Mouse (Mus musculus) retina, adult 2 months (tissue): Measurements from ENCODE around the gene Ddah2.

Experiments
- DNase-seq: peaks from one replicate; pipeline ENCODE4 v3.0.0-alpha.2; 2012; ENCODE audit warnings: low read depth, low spot score

Gene Ddah2

DNA sequence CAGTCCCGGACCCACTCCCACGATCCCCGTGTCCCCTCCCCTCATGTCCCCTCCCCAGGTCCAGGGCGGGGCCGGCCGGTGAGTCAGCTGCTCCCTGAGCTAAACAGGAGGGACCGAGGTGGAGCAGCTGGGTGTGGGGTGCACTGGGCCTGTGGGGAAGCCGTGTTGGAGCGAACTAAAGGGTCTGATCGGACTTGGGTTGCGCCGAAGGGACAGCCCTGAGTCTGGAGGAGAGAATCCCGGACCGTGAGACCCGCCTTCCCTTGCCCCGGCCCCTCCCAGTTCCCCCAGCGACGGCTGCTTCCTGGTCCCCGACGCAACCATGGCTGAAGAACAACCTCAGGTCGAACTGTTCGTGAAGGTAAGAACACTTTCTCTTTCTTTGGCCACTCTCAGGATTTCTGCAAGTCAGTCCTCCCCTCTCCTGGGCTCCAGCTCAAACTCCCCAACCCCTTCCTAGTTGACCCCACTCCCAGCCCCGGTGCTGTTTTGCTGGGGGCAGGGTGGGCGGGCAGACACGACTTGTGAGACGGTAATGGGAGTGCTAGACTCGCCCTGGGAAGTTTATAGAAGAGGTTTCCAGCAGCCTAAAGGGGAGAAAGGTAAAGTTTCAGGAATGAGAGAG is 8.6 kb upstream of the Ddah2 start:
- no peak for DNase-seq

DNA sequence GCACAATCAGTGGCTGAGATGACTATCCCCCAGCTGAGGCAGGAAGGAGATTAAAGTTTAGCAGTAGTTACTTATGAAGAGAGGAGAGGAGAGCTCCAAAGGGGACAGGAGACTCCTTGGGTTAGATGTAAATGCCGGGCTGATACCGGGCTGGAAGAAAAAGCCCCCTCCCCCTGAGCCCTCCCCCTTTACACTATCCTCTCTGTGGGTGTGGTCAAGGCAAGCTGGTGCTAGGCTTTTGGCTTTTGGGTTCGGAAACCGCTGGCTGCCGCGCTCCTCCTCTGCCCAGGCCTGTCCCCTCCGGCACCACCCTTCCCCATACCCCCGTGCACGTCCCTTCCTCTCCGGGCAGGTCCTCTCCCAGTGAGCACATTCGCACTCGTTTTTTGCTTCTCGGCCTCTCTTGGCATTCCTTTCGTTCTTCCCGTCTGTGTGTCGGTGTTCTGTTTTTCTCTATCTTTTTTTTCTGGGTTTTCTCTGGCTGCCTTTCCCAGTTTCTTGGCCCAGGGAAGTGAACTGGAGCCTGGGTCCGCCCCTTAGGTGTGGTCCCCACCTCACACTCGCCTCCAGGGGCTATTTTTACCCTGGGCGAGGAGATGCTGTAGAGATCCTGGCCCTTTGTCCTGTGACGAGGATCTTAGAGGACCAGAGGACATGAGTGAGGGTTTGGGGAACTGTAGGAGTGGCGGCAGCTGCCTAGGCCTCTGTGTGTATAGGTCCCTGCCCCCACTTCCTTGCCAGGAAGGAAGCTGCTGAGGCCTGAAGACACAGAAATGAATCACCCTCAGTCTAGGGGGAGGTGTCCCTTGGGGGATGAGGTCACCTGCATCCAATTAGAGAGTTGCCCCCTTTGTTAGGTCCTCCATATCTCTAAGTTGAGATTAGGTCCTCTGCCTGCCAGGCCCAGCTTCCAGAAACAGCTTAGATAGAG is 7.4 kb upstream of the Ddah2 start:
- no peak for DNase-seq

DNA sequence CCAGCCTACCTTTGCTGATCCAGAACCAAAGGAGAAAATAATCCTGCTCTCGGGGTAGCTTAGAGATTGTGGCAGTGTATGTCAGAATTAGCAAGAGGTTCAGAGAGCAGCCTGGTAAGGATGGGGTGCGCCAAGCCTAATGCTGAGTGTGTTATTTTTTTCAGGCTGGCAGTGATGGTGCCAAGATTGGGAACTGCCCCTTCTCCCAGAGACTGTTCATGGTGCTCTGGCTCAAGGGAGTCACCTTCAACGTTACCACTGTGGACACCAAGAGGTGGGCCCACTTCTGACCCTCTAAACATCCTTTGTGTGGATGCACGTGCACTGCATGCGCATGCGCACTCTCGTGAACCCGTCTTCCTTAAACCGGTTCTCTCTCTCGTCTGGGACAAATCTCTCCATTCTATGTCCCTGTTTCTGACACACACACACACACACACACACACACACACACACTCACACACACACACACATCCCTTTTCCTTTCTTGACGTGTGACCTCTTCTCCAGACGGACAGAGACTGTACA is 6.5 kb upstream of the Ddah2 start:
- DNase-seq: no peak

DNA sequence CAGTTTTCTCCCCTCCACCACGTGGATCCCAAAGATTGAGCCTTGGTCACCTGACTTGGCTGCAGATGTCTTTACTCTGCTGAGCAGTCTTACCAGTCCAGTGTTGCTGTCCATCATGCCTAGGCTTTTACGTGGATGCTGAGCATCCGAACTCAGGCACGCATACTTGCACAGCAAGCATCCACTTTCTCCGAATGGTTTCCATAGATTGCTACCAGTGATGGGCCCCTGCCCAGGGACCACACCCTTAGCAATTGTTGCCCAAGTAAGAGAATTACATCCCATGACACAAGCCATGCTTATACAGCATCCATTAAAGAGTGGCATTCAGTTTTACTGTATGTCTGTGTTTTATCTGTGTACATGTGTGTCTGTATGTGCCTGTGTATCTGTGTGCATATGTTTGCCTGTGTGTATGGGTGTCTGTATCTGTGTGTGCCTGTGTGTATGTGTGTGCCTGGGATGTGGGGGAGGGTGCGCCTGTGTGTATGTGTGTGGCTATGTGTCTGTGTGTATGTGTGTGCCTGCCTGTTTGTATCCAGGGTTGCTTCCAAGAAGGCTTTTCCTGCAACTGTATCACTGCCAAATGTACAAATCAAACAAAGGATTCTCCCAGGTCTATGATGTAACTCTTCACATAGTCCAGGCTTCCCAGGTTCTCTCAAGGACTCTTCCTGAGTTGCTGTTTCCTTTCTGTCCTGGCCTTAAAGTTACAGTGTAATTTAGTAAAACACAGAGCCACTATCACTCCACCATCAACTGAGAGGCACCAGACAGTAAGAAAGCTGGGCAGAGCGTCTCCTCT is 2.9 kb upstream of the Ddah2 start:
- DNase-seq: no peak

DNA sequence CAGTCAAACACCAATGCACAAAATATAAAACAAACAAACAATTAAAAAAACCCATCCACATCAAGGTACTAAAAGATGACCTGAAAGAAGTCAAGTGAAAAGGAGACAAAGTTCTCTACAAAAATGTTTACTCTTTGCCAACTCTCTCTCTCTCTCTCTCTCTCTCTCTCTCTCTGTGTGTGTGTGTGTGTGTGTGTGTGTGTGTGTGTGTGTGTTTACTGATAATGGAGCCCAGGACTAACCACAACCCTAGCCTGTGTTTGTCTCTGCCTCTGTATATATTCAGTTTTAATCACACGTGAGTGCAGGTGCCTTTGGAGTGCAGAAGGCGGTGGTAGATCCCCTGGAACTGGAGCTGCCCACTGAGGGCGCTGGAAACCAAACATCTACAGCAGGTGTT is 1.7 kb upstream of the Ddah2 start:
- DNase-seq: no peak

DNA sequence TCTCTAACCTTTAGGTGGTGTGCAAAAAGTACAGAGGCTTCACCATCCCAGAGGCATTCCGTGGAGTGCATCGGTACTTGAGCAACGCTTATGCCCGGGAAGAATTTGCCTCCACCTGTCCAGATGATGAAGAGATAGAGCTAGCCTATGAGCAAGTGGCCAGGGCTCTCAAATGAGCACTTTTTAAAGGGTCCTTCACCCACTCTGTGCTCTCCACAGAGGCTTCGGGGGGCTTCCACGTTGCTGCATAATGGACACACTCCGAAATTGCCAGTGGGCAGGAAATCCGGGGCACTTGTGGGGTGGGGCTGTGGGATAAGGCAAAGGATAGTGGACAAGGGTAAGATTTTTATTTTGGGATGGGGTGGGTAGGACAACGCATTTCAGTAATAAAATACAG is 519 bp upstream of the Ddah2 start:
- DNase-seq: no peak

DNA sequence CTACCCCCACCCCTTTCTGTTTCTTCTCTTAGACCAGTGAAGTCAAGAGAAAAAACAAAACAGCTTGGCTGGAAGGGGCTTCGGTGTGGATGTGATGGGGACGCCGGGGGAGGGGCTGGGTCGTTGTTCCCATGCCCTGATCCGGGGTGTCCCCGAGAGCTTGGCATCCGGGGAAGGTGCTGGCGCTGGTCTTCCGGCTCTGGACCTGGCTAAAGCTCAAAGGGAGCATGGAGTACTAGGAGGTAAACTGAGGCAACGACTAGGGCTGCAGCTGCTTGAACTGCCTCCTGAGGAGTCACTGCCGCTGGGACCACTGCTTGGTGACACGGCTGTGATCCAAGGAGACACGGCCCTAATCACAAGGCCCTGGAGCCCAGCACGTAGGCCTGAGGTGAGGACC is 1.2 kb downstream of the Ddah2 start:
- DNase-seq: no peak

DNA sequence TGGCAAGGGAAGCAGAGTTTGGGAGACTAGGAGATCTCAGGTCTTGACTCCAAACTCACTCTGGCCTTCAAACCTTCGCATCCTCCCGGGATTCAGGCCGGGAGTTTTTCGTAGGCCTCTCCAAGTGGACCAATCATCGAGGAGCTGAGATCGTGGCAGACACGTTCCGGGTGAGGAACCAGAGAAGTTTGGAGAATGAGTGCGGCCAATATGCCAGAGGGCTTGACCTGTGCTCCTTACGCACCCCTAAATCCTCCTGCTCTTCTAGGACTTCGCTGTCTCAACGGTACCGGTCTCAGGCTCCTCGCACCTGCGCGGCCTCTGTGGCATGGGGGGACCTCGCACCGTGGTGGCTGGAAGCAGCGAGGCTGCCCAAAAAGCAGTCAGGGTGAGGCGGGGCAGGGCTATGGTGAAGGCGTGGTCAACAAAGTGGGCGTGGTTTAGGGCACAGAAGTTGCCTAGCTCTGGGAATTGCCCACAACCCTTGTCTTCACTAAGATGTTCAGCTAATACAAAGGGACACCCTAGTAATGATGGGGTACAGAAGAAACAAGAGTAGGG is 2.0 kb downstream of the Ddah2 start:
- DNase-seq: no peak

DNA sequence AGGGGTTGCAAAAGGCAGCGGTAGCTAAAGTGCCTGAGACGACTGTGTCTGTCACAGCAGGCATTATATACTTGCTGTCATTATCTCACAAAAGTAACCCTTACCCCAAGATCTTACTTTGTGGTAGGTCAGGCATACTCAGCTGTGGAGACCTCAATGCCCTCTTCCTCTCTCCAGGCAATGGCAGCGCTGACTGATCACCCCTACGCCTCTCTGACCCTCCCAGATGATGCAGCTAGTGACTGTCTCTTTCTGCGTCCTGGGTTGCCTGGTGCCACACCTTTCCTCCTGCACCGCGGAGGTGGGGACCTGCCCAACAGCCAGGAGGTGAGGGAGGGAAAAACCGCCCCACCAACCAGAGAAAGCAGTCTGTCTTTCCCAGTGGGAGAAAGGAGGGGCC is 2.5 kb downstream of the Ddah2 start:
- no peak for DNase-seq

DNA sequence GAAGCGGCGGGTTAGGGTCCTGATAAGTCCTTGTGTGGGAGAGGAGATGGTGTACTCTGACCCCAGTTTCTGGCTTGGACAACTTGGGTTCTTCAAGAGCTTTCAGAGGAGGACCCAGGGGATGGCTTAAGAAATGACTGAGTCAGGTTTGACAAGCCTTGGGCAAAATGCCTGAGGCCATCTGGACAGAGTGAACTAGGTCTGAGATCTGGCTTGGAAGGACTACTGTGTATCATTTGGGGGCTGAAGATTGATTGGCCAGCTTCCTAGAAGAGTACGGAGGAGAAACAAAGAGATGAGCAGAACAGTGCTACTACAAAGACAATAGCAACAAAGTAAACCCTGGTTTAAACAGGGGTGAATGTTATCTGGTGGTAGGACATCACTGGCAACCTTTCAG is 4.6 kb downstream of the Ddah2 start:
- DNase-seq: no peak

DNA sequence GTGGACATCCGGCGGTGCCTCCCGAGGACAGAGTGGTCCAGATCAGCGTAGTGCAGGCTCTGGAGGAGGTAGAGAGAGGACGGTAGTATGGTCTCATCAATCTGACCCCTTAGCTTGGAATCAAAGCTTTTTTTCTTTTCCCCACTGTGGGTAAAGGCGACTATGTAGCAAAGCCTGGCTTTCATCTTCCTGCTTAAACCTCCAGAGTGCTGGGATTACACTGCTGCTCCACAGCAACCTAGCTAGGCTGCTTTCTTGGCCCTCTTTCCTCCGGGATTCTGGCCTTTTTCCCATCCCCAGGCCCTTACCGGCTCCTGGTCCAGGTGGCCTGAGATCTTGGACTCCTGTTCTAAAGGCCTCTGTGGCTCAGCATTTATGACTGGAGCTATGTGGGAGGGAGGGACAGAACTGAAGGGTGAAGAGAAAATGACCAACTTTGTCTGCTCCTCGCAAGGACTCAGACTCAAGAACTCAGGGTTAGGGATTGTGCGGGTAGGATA is 5.6 kb downstream of the Ddah2 start:
- DNase-seq: no peak

DNA sequence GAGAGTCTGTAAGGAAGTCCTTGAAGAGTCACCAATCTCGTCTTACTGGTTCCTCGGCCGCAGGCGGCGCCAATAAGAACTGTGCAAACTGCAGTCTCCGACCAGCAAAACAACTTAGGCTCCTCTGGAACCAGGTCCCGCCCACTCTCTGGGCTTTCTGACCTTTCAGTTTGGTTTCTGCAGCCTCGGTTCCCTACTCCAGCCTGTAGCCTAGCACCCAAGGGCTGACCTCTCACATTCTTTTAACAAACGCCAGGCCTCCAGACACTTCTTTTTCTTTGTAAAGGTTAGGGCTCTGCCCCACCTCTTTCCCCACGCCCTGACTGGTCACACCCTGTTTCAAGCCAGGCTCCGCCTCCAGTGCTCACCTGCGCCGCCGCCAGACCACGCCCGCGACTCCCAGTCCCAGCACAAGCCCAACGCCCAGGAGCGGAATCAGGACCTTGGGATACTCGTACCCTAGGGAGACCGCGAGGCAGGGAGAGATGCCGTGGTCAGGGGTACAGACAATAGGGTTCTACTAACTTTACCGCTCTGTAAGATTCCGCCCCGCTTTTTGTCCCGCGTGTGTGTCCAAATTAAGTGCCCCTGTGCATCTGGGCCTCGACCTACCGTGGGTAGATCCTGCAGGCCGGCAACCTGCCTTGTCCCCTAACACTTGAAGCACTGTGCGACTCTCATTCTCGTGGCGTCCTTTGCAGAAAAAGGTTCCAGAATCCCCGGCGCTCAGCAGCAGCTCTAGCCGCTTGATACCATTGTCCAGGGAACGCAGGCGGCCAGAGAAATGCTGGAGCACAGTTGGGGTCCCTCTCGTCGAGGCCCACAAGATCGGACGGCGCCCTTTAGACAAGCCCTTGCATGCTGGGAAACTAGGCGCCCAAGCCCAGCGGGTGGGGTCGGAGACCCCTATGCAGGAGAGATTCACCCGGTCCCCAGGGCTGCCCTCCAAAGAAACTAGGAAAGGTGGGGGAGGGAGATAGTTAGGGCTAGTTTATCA is 6.4 kb downstream of the Ddah2 start, which contains the start of gene Ly6g6c:
TSS of gene Ly6g6c (plus strand) at position 438 of the 997 bp plus-strand sequence.
- DNase-seq: no peak

DNA sequence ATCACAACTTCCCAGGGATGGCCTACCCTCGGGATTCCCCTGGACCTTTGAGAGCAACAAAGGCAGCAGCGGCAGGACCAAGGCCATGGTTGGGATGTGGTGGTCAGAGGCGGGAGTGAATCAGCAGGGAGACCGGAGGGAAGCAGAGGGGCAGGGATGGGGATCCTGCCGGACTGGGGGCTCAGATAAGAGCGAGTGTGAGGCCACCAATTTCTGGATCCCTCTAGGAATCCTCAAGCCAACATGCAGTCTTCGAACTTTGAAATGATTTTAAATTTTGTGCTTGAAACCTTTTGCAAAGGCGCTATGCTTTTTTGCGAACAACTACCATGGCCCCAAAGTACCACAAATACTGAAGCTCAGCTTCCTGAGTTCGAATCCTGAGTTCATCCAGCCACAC is 7.2 kb downstream of the Ddah2 start, which contains the start of gene Mpig6b:
TSS of gene Mpig6b (minus strand) at position 101 of the 400 bp plus-strand sequence.
- no peak for DNase-seq

DNA sequence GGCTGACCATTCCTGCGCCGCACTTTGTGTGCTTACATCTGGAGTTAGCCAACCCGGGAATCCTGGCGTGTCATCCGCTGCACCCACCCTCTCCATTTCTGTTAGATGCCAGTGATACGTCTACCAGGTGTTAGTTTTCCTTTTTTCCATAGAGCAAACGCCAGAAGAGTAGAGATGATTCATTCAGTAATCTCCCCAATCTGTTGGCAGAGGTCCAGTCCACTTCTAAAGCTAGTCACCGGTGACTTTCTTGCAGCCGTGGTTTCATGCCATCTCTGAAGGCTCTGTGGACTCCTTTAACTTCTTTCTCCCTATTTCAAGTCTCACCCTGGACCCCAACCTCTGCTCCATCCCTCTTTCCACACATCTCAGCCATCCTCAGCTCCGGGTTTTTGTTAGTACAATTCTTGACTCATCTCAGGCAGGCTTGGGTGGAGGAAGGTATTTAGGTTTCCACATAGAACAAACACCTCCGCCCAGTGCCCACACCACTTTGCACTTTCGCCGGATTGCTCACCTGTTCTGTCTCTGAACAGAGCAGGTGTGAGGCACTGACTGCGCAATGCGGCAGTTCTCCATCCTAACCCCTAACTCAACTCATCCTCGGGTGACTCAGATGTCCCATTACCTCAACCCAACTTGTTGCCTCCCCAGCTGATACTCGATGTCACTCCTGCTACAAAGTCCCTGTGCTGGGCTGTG is 9.5 kb downstream of the Ddah2 start:
- DNase-seq: no peak

DNA sequence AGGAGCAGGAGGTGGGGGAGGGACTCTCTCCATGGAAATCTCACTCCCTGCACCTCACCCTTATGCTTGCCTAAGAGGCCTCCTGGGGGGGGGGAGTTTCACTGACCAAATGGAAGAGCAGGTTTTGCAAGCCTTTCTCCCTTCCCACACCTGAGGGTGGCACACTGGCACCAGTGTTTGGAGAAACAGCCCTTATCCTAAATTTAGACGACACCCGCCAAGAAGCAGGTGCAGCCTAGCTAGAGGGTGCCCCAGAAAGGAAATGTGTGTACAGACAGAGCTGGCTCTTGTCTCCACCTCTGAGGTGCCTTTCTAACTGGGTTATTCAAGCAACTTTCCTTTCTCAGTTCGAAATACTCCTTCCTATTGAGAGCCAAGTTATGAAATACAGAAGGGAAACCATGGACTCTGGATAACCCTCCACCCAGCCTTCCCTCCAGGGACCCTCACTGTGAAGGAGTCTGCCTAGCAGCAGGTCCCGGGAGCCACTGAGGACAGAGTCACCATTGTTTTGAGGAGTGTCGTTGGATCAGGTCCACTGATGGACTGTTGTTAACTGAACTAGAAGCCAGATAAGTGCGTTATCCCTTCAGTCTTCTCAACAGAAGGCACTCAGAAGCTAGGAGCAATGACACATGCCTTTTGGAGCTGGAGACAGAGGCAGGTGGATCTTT is 11.9 kb downstream of the Ddah2 start:
- no peak for DNase-seq

DNA sequence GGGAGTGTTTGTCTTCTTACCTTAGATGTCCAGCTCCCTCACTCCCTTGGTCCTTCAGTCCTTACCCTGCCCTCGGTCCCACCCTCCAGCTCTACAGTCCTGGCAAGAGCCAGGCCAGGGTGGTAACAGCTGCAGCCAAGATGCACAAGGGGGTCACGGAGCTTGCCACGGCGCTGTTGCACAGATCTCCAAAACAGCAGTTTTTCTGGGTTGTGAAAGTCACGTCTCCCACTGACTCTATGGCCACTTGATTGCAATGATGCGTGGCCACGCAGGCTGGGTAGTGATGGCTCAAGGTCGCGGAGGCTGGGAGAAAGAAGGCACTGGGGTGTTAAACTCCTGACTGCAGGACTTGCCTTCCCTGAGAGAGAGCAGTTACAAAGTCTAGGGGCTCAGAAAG is 12.6 kb downstream of the Ddah2 start:
- no peak for DNase-seq

DNA sequence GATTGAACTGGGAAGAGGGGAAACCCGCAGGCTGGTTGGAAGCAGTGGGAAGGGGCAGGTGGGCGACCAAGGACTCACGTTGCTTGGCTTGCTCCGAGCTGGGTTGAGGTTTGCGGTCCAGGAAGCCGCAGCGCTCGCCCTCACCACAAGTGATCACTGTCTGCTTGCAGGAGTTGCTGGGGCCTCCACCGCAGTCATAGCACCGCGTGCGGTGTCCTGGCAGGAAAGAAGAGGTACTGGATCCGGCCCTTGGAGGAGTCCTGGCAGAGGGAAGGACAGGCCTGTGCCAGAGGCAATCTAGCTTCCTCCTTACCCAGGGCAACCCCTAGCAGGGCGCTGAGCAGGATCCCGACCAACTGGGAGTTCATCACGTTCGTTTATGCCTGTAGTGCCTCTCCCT is 15.3 kb downstream of the Ddah2 start:
- DNase-seq: no peak

DNA sequence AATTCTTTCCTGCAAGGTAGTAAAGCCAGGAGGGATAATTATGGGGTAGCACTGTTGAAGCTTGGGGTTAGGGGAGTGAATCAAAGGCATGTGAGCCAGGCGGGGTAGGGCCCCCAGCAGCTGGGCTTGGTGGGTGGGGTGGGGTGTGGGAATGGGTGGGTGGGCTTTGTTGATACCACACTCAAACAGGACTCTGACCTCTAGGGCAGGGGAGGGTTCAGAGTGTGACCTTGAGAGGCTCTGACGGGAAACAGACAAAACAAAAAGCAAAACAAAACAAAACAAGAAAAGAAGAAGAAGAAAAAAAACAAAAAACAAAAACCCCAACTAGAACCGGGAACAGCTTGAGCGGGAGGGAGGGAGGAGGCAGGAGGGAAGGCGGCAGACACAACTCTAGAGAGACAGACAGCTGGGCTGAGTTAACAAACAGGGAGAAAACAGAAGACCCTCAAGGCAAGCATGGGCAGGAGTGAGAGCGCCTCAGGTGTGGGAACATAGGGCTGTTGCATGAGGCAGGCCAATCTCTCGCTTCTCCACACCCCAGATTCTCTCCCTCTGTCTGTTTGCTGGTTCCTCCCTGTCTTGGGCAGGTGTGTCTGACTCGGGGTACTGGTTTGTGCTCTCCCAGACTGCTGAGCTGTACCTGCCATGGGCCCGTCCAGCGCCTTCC is 17.8 kb downstream of the Ddah2 start, which contains the start of gene Ly6g6e:
TSS of gene Ly6g6e (plus strand) at position 396 of the 670 bp plus-strand sequence.
- no peak for DNase-seq
